Mouse (Mus musculus) adrenal gland, adult 18-20 months (tissue): ENCODE results near the gene Trp53rkb. TPM values are rescaled to one million over a fixed set of nuclear protein-coding genes. Genes with fewer than 3 reads are reported as not detected.
A peak's percentile ranks its signal among the peaks of the same experiment; 100 is the strongest.

ENCODE experiments used
- DNase-seq, 2 experiments: peaks; one replicate each; pipeline ENCODE4 v3.0.0; 2021 to 2022; ENCODE audit warnings: low spot score in 2 of 2
- total RNA-seq, 2 experiments: library from RNA; stranded (reverse); gene quantifications; 1 replicate in 1 of 2; 2 replicates in 1 of 2; pipeline ENCODE4 v1.2.3; 2021

Gene Trp53rkb
- total RNA-seq, 2 experiments from 2014 or later, result 4.2 to 5.7 TPM

- no peak for DNase-seq
These were observed 36.0 kb downstream of the Trp53rkb start for GRCm38 (mm10) chr2:166828306-166828705.

- no peak for DNase-seq
These were observed 38.0 kb downstream of the Trp53rkb start for GRCm38 (mm10) chr2:166830350-166830749.

GRCm38 (mm10) chr2:166834091-166834490, 41.8 kb downstream of the Trp53rkb start:
- DNase-seq, result peak in 1 of 2 experiments; percentile 25

- no peak for DNase-seq
These were observed 42.5 kb downstream of the Trp53rkb start for GRCm38 (mm10) chr2:166834796-166835195.

- peak in 1 of 2 experiments; percentile 47 for DNase-seq
These were observed 43.2 kb downstream of the Trp53rkb start for GRCm38 (mm10) chr2:166835581-166835980.

- DNase-seq, result no peak
These were observed 49.5 kb downstream of the Trp53rkb start for GRCm38 (mm10) chr2:166841813-166842212.

Other genes starting within 250 kb of the Trp53rkb start
- 10 to 100 TPM in 1 of 2 experiments, 1 to 10 TPM in 1; 9.4 to 12.7 TPM for gene Prex1, start 78.7 kb upstream of the Trp53rkb start, total RNA-seq
- gene Arfgef2, start 13.1 kb downstream of the Trp53rkb start, total RNA-seq, result 10 to 100 TPM; 49.0 to 69.7 TPM
- 10 to 100 TPM; 58.7 to 71.4 TPM for gene Cse1l, start 113.5 kb downstream of the Trp53rkb start, total RNA-seq
- gene Stau1, start 203.8 kb downstream of the Trp53rkb start, total RNA-seq, result 10 to 100 TPM; 68.4 to 76.3 TPM
- 10 to 100 TPM; 30.6 to 35.9 TPM for gene Ddx27, start 222.7 kb downstream of the Trp53rkb start, total RNA-seq